Mouse (Mus musculus) CD4-positive, CD25-positive, alpha-beta regulatory T cell (primary cell): ENCODE measurements around the gene Osbpl9. TPM values are rescaled to one million over a fixed set of nuclear protein-coding genes. Genes with fewer than 3 reads are reported as not detected.

ENCODE experiments used
- polyA plus RNA-seq: library from polyadenylated mRNA; unstranded; fragments of 100-300 nt; shearing (Covaris generic); gene quantifications from one replicate; pipeline ENCODE4 v1.2.1, GENCODE M21; 2017

Gene Osbpl9
- polyA plus RNA-seq, result 142 TPM

GRCm38 (mm10) chr4:109201582-109202424 is at the start of gene Osbpl9:
Osbpl9 (minus strand) TSS chr4:109202272.

DNA sequence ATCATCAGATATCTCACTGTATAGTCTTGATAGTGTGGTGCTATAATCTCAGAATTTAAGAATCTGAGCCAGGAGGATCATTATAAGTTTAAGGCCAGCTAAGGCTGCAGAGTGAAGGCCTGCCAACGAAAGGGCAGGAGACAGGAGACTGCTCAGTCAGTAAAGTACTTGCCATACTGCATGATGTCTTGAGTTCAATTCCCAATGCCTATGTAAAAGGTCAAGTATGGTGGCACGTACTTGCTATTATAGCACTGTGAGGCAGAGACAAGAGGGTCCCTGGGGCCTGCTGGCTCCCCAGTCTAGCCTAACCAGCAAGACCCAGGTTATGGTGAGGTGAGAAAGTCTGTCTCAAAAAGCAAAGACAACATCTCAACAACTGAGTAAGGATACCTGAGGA is 32.1 kb upstream of the Osbpl9 start, which contains the start of gene Calr4:
Calr4 (plus strand) TSS at position 301 of the 400 bp plus-strand sequence.

Other genes starting within 250 kb of the Osbpl9 start
- 122 TPM for gene Nrd1, start 201.6 kb downstream of the Osbpl9 start, polyA plus RNA-seq
- not detected for gene Calr4, start 32.2 kb upstream of the Osbpl9 start, polyA plus RNA-seq
- gene Eps15, start 78.0 kb upstream of the Osbpl9 start, polyA plus RNA-seq, result 113 TPM
- 0.17 TPM for gene Ttc39a, start 204.4 kb upstream of the Osbpl9 start, polyA plus RNA-seq